Mouse (Mus musculus): ENCODE measurements around the gene Nup88. TPM values are rescaled to one million over a fixed set of nuclear protein-coding genes. Genes with fewer than 3 reads are reported as not detected.

The Nup88 gene
- polyA plus RNA-seq, 1 experiment from 2014 or later = 129 TPM

DNA sequence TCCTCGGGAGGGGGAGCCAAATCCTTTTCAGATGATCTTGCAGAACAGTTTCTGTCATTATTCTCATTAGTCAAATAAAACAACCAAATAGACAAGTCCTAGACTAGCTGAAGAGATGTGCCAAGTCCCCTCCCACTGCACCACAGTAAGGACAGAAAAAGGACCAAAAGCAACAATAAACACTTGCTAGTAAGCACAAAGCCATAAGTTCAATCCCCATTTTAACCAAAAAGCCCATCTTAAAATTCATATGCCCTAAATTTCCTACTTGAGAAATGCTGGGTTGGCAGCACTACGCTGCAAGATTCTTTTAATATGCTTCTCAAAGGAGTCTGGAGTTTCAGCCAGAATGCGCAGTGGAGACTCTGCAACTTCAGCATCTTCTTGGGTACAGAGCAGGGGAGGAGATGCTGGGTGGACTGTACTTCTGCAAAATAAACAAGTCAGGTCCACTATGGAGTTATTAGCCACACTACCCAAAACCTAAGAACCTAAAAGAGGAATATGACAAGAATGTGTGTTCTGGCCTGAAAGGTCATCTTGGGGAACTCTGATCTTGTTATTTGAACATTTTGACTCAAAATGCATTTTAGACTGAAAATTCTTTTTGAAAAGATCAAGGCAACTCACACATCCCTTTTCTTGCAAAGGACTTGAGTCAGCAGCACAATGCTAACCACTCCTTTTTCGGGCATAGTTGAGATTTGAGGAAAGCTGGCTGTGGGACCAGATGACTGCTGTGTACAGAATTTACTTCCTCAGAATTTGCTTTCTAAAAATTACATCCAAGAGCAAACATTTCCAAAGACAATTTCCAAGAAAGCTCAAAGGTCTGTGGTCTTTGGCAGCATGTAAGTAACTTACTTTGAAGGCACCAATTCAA, 24.6 kb downstream of the Nup88 start:
- H3K9me3 ChIP-seq (replicated peaks; ENCODE audit: control insufficient read depth, low read length) = no peaks in the 10 kb centered on the region
- peaks cover 47% of the 10 kb centered on the region for H3K36me3 ChIP-seq (ENCODE audit: control insufficient read depth, insufficient read depth, low read length)
- no peak overlapping the region for H3K4me2 ChIP-seq
- no peak for ATAC-seq (replicated peaks; ENCODE audit: insufficient number of reproducible peaks, low FRiP score, low TSS enrichment)
- H3K4me3 ChIP-seq (ENCODE audit: low read depth, low read length) = no peak overlapping the region
- 87% methylated on average over 4 of the region's 4 CpGs for WGBS (ENCODE audit: insufficient replicate concordance)
- H3K4me1 ChIP-seq (ENCODE audit: control insufficient read depth, insufficient read depth, low read length) = no peaks in the 10 kb centered on the region
- no peak overlapping the region for H3K27ac ChIP-seq (ENCODE audit: low read depth, low read length)
- no peak overlapping the region for H3K9ac ChIP-seq (ENCODE audit: low read depth, low read length)
- H3K27me3 ChIP-seq (ENCODE audit: control insufficient read depth, insufficient read depth, low read length) = no peaks in the 10 kb centered on the region

DNA sequence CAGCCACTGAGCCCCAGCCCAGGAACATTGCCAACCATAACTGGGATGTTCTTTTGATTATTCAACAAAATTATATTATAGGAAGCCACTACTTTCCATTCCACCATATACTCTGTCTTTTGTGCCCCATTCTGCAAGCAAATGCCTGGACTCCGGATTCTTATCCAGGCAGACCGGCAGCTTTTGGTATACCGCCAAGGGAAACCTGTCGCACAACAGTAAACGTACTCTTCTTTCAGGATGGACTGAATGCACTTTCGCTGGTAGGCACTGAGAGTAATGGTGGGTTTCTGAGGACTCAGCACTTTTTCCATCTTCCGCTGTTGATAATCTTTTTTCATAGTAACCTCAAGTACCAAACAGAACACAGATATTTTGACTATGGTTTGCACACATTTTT, 26.1 kb downstream of the Nup88 start:
- WGBS (ENCODE audit: insufficient replicate concordance) = 94% methylated on average over 7 of the region's 7 CpGs
- Histone ChIP-seq H3K9ac (ENCODE audit: low read depth, low read length) (no peak overlapping the region), H3K4me2 (no peak overlapping the region), H3K9me3 (replicated peaks; ENCODE audit: control insufficient read depth, low read length) (no peaks in the 10 kb centered on the region), H3K4me3 (ENCODE audit: low read depth, low read length) (no peak overlapping the region), H3K27me3 (ENCODE audit: control insufficient read depth, insufficient read depth, low read length) (no peaks in the 10 kb centered on the region), H3K4me1 (ENCODE audit: control insufficient read depth, insufficient read depth, low read length) (no peaks in the 10 kb centered on the region), H3K27ac (ENCODE audit: low read depth, low read length) (no peak overlapping the region), H3K36me3 (ENCODE audit: control insufficient read depth, insufficient read depth, low read length) (peaks cover 41% of the 10 kb centered on the region)
- no peak for ATAC-seq (replicated peaks; ENCODE audit: insufficient number of reproducible peaks, low FRiP score, low TSS enrichment)

DNA sequence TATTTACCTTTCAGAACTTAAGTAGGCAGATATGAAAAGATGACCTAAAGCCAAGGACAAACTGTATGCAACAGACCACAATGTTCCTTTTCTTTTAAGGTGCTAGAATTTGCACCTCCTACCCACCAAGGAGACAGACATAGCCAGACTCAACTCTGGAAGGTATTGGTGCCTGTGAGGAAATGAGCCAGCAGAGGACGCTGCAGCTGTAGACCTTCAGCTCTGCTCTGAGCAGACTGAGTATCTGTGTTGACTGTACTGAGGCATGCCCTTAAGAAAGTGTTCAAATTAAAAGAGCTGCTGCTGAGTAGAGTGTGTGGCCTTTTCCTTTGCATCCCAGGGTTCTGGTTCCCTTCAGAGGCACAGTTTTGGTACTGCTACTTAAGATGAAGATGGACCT, 27.2 kb downstream of the Nup88 start:
- ATAC-seq (replicated peaks; ENCODE audit: insufficient number of reproducible peaks, low FRiP score, low TSS enrichment) = no peak
- Histone ChIP-seq H3K4me1 (ENCODE audit: control insufficient read depth, insufficient read depth, low read length) (no peaks in the 10 kb centered on the region), H3K4me2 (no peak overlapping the region), H3K27ac (ENCODE audit: low read depth, low read length) (no peak overlapping the region), H3K36me3 (ENCODE audit: control insufficient read depth, insufficient read depth, low read length) (peaks cover 37% of the 10 kb centered on the region), H3K27me3 (ENCODE audit: control insufficient read depth, insufficient read depth, low read length) (no peaks in the 10 kb centered on the region), H3K9ac (ENCODE audit: low read depth, low read length) (no peak overlapping the region), H3K4me3 (ENCODE audit: low read depth, low read length) (no peak overlapping the region), H3K9me3 (replicated peaks; ENCODE audit: control insufficient read depth, low read length) (no peaks in the 10 kb centered on the region)
- WGBS (ENCODE audit: insufficient replicate concordance) = 82% methylated on average over 1 of the region's 1 CpGs

DNA sequence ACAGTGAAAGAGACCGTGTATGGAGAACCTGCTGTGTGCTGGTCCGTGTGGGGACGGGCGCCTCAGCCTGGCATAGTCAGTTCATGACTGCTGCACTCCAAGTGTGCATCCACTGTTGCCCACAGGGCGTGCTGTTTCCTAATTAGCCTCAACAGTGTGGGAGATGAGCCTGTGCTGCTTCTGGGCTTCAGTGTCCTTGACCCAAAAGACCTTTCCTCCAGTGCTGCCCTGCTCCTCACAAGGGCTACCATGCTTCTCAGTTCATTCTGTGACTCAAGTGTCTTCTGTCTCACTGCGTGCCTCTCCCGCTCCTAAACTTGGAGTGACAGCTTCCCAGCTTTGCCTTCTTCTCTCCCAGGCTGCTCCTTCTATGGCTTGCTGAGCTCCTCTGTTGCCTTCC, 34.5 kb downstream of the Nup88 start:
- Histone ChIP-seq H3K4me2 (no peak overlapping the region), H3K27me3 (ENCODE audit: control insufficient read depth, insufficient read depth, low read length) (no peaks in the 10 kb centered on the region), H3K27ac (ENCODE audit: low read depth, low read length) (no peak overlapping the region), H3K4me1 (ENCODE audit: control insufficient read depth, insufficient read depth, low read length) (no peaks in the 10 kb centered on the region), H3K9me3 (replicated peaks; ENCODE audit: control insufficient read depth, low read length) (no peaks in the 10 kb centered on the region), H3K4me3 (ENCODE audit: low read depth, low read length) (no peak overlapping the region), H3K9ac (ENCODE audit: low read depth, low read length) (no peak overlapping the region), H3K36me3 (ENCODE audit: control insufficient read depth, insufficient read depth, low read length) (peaks cover 18% of the 10 kb centered on the region)
- WGBS (ENCODE audit: insufficient replicate concordance) = 86% methylated on average over 7 of the region's 7 CpGs
- ATAC-seq (replicated peaks; ENCODE audit: insufficient number of reproducible peaks, low FRiP score, low TSS enrichment) = no peak

DNA sequence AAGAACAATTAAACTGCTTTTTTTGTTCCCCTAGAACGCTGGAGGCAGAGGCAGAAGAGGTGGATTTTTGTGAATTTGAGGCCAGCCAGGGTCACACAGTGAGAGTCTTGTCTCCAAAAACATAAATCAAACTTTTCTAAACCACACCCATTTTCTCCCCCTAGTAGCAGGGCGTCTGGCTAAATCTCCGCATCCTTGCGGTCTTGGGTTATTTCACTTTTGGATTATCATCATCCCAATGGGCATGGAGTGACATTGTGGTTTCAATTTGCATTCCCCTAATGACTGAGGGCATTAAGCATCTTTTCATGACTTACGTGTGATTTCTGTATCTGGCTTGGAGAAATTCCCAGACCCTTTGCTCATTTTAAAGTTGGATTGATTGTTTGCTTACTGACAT, 38.3 kb downstream of the Nup88 start:
- H3K4me3 ChIP-seq (ENCODE audit: low read depth, low read length) = no peak overlapping the region
- 91% methylated on average over 5 of the region's 5 CpGs for WGBS (ENCODE audit: insufficient replicate concordance)
- H3K9ac ChIP-seq (ENCODE audit: low read depth, low read length) = no peak overlapping the region
- no peak overlapping the region for H3K27ac ChIP-seq (ENCODE audit: low read depth, low read length)
- H3K27me3 ChIP-seq (ENCODE audit: control insufficient read depth, insufficient read depth, low read length) = no peaks in the 10 kb centered on the region
- H3K36me3 ChIP-seq (ENCODE audit: control insufficient read depth, insufficient read depth, low read length) = peaks cover 15% of the 10 kb centered on the region
- H3K4me2 ChIP-seq = no peak overlapping the region
- no peak for ATAC-seq (replicated peaks; ENCODE audit: insufficient number of reproducible peaks, low FRiP score, low TSS enrichment)
- no peaks in the 10 kb centered on the region for H3K4me1 ChIP-seq (ENCODE audit: control insufficient read depth, insufficient read depth, low read length)
- no peaks in the 10 kb centered on the region for H3K9me3 ChIP-seq (replicated peaks; ENCODE audit: control insufficient read depth, low read length)

DNA sequence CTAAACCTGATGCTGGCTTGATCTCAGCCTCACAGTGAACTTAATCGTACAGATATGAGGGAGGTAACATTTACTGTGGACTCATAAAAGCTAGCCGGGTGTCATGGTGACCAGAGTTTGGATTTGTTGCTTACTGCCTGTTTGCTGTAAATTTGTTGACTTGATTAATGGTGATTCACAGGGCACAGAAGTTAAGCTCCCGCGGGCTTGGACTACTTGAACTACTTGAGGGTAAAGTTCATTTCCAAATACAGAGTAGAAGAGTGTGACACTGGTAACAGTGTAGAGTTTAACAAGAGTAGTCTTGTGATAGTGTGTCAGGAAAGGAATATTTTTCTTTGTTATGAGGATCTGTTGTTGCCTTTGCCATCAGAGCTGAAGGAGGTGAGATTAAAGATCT, 50.2 kb downstream of the Nup88 start:
- H3K27ac ChIP-seq (ENCODE audit: low read depth, low read length) = no peak overlapping the region
- H3K4me1 ChIP-seq (ENCODE audit: control insufficient read depth, insufficient read depth, low read length) = no peaks in the 10 kb centered on the region
- 84% methylated on average over 4 of the region's 4 CpGs for WGBS (ENCODE audit: insufficient replicate concordance)
- H3K9me3 ChIP-seq (replicated peaks; ENCODE audit: control insufficient read depth, low read length) = no peaks in the 10 kb centered on the region
- H3K4me3 ChIP-seq (ENCODE audit: low read depth, low read length) = no peak overlapping the region
- H3K27me3 ChIP-seq (ENCODE audit: control insufficient read depth, insufficient read depth, low read length) = no peaks in the 10 kb centered on the region
- H3K36me3 ChIP-seq (ENCODE audit: control insufficient read depth, insufficient read depth, low read length) = peaks cover 9% of the 10 kb centered on the region; the same call in 1 of the 2 replicates
- H3K9ac ChIP-seq (ENCODE audit: low read depth, low read length) = no peak overlapping the region
- no peak overlapping the region for H3K4me2 ChIP-seq
- no peak for ATAC-seq (replicated peaks; ENCODE audit: insufficient number of reproducible peaks, low FRiP score, low TSS enrichment)

DNA sequence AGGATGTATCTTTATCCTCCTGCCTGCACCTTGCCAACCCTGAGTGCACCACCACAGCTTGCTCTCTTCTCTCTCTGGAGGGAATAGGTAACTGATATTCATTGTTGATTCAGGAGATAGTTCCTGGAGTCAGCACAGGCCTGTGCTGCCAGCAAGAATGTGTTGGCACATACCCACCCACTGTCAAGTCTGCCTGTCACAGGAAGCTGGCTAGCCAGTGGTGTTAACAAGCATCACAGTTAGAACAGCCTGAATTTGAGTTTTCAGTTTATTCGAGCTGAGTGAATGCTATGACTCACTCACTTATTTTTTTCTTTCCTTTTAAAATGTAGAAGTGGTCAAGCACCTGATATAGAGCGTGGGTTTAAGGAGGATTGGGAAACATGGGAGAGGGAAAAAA, 51.9 kb downstream of the Nup88 start:
- no peak overlapping the region for H3K4me2 ChIP-seq
- H3K27me3 ChIP-seq (ENCODE audit: control insufficient read depth, insufficient read depth, low read length) = no peaks in the 10 kb centered on the region
- H3K9ac ChIP-seq (ENCODE audit: low read depth, low read length) = no peak overlapping the region
- no peak overlapping the region for H3K4me3 ChIP-seq (ENCODE audit: low read depth, low read length)
- H3K27ac ChIP-seq (ENCODE audit: low read depth, low read length) = no peak overlapping the region
- peaks cover 5% of the 10 kb centered on the region for H3K36me3 ChIP-seq (ENCODE audit: control insufficient read depth, insufficient read depth, low read length)
- whole genome bisulfite sequencing (ENCODE audit: insufficient replicate concordance) = 84% methylated on average over 2 of the region's 2 CpGs
- no peaks in the 10 kb centered on the region for H3K9me3 ChIP-seq (replicated peaks; ENCODE audit: control insufficient read depth, low read length)
- no peak for ATAC-seq (replicated peaks; ENCODE audit: insufficient number of reproducible peaks, low FRiP score, low TSS enrichment)
- no peaks in the 10 kb centered on the region for H3K4me1 ChIP-seq (ENCODE audit: control insufficient read depth, insufficient read depth, low read length)

DNA sequence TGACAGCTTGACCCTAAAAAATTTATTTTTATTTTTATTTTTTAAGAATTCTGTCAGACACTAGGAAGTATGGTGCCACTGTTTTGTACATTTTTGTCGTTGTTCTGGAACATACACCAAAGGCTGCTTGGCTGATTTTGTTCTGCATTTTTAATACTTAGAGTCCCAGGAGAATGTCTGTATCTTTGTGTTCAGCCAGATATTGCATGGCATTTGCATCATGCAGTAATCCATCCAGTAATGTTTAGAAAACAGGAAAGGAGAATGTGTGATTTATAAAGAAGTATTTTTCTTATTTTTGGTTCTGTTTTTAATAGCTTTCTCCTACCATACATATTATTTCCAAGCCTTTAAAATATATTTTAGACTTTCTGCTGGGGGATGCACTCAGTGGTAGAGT, 57.9 kb downstream of the Nup88 start:
- ATAC-seq (replicated peaks; ENCODE audit: insufficient number of reproducible peaks, low FRiP score, low TSS enrichment) = no peak
- H3K4me3 ChIP-seq (ENCODE audit: low read depth, low read length) = no peak overlapping the region
- WGBS (ENCODE audit: insufficient replicate concordance) = 94% methylated on average over 1 of the region's 1 CpGs
- no peak overlapping the region for H3K9ac ChIP-seq (ENCODE audit: low read depth, low read length)
- H3K36me3 ChIP-seq (ENCODE audit: control insufficient read depth, insufficient read depth, low read length) = peaks cover 8% of the 10 kb centered on the region
- no peak overlapping the region for H3K27ac ChIP-seq (ENCODE audit: low read depth, low read length)
- H3K9me3 ChIP-seq (replicated peaks; ENCODE audit: control insufficient read depth, low read length) = no peaks in the 10 kb centered on the region
- H3K27me3 ChIP-seq (ENCODE audit: control insufficient read depth, insufficient read depth, low read length) = no peaks in the 10 kb centered on the region
- H3K4me2 ChIP-seq = no peak overlapping the region
- no peaks in the 10 kb centered on the region for H3K4me1 ChIP-seq (ENCODE audit: control insufficient read depth, insufficient read depth, low read length)

DNA sequence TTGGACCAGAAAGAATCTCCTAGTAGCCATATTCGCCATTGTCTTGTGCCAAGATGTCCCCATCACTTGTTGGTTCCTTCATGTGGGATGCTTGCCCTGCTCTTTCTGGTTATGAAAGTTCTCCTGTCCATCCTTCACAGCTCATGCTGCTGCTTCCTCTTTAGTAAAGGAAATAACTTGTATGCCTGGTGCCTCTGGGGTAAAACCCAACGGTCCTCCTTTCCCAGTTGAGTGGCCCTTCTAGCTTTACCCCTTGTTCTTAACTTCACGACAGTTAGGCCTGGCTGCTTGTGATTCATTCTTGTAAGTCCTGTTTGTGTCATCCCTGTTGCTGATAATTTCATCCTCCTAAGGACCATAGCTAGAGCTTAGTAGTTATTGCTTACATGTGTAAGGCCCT, 58.5 kb downstream of the Nup88 start:
- Histone ChIP-seq H3K36me3 (ENCODE audit: control insufficient read depth, insufficient read depth, low read length) (peaks cover 8% of the 10 kb centered on the region), H3K9me3 (replicated peaks; ENCODE audit: control insufficient read depth, low read length) (no peaks in the 10 kb centered on the region), H3K4me3 (ENCODE audit: low read depth, low read length) (no peak overlapping the region), H3K4me1 (ENCODE audit: control insufficient read depth, insufficient read depth, low read length) (no peaks in the 10 kb centered on the region), H3K27me3 (ENCODE audit: control insufficient read depth, insufficient read depth, low read length) (no peaks in the 10 kb centered on the region), H3K9ac (ENCODE audit: low read depth, low read length) (no peak overlapping the region), H3K4me2 (no peak overlapping the region), H3K27ac (ENCODE audit: low read depth, low read length) (no peak overlapping the region)
- WGBS (ENCODE audit: insufficient replicate concordance) = 89% methylated on average over 3 of the region's 3 CpGs
- ATAC-seq (replicated peaks; ENCODE audit: insufficient number of reproducible peaks, low FRiP score, low TSS enrichment) = no peak
